Mouse (Mus musculus) heart, postnatal 0 days (tissue): ENCODE data around the gene Pofut1.

Experiments
- CTCF ChIP-seq: IDR thresholded peaks from 2 replicates; pipeline ENCODE4 v1.5.1; 2016; ENCODE audit warnings: antibody characterized with exemption, control low read depth, low read depth
- EP300 ChIP-seq: IDR thresholded peaks from 2 replicates; pipeline ENCODE4 v1.6.1; 2016; ENCODE audit warnings: antibody characterized with exemption, low read depth

GRCm38 (mm10) chr2:153214771-153215259 is 26.5 kb upstream of the Pofut1 start:
- TF ChIP-seq CTCF (no peak), EP300 (no peak)
